Mouse (Mus musculus) small intestine, adult 2 months (tissue): Measurements from ENCODE around the gene Abhd14a.

Experiments
- CTCF ChIP-seq: fragments of 200-500 bp; IDR thresholded peaks from 2 replicates; pipeline ENCODE4 v1.5.1; 2012; ENCODE audit warnings: low read depth, mild to moderate bottlenecking, control low read depth, inconsistent platforms, low read length, moderate library complexity, mixed read lengths; ENCODE audit not compliant: insufficient replicate concordance, insufficient read length; ENCODE audit errors: extremely low read depth
- POLR2A ChIP-seq: fragments of 200-500 bp; IDR thresholded peaks from 2 replicates; pipeline ENCODE4 v1.6.1; 2012; ENCODE audit warnings: low read depth, mild to moderate bottlenecking, control low read depth, inconsistent platforms, low read length, moderate library complexity

DNA sequence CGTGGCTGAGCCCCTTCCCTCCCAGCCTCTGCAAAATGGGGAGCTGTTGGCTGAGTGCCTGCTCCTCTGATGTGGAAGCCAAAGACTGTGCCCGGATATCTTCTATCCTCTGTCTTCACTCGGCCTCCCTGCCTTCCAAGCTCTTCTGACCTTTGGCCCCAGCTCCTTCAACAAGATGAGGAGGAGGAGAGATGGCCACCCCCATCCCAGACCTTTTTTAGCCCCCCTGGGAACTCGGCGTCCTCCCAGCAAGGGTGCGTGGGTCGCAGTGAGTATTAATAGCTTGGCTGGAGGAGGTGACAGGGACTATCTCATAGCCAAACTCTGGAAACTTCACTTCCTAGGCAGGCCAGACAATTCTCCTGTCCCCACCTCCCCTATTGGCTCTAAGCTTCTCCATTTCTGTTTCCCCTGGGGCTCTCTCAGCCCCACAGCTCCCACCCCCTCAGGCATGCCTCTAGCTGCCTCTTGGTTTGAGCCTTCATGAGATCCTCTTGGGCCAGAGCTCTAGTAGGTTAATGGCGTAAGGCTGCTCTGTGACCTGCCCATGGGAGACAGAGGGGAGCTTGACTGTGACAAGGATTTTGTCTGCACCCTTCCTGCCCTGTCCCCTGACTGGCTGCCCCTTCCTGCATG, 40.9 kb downstream of the Abhd14a start:
- TF ChIP-seq POLR2A (no peak), CTCF (no peak)
